8 mouse cellular contexts compared by ENCODE assay signal in the genomic region with DNA sequence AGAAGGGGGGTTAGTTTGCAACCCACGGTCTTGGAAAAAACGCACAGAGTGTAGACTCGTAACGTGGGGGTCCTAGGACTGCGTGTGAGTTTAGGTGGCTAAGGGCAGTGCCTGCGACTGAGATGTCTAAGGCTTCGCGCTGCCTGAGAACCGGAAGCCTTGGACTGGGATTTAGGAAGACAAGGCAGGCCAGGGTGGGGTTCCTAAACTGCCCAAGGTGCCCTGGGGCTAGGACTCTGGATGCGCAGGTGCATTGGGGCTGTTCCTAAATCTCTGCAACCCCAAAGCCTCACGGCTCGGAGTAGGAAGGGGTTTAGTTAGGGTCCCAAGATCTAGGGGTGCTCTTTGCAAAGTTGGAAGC. TPM values are rescaled to one million over a fixed set of nuclear protein-coding genes. Genes with fewer than 3 reads are reported as not detected.
DNase-seq lines count a peak whose midpoint lies in the region; ATAC-seq lines count a peak whose summit lies in the region.

No protein-coding gene starts in this region.

- peak overlapping the region; percentile 94 for H3K9ac ChIP-seq in kidney, embryonic 15.5 days
- peak overlapping the region; percentile 83 for H3K9ac ChIP-seq in forebrain, embryonic 15.5 days (replicated peaks)
- H3K9ac ChIP-seq in liver, embryonic 15.5 days = peak overlapping the region; percentile 89

- peaks cover 54% of the 10 kb centered on the region for H3K4me1 ChIP-seq in kidney, embryonic 15.5 days
- peaks cover 28% of the 10 kb centered on the region for H3K4me1 ChIP-seq in forebrain, embryonic 15.5 days
- peaks cover 59% of the 10 kb centered on the region for H3K4me1 ChIP-seq in liver, embryonic 15.5 days (replicated peaks)

- ATAC-seq in kidney, embryonic 15.5 days (replicated peaks; ENCODE audit: low FRiP score) = no peak
- peak; percentile 19; the same call in 1 of the 2 replicates for ATAC-seq in forebrain, embryonic 15.5 days (replicated peaks)
- ATAC-seq in liver, embryonic 15.5 days (ENCODE audit: insufficient read depth) = no peak
- no peak for ATAC-seq in megakaryocyte progenitor cell, adult 5-6 weeks (replicated peaks; ENCODE audit: poor library complexity)

- peak overlapping the region; percentile 96 for H3K4me2 ChIP-seq in kidney, embryonic 15.5 days
- peak overlapping the region; percentile 88 for H3K4me2 ChIP-seq in forebrain, embryonic 15.5 days (replicated peaks)
- peak overlapping the region; percentile 89 for H3K4me2 ChIP-seq in liver, embryonic 15.5 days

- H3K9me3 ChIP-seq in kidney, embryonic 15.5 days (replicated peaks) = no peaks in the 10 kb centered on the region
- H3K9me3 ChIP-seq in forebrain, embryonic 15.5 days = no peaks in the 10 kb centered on the region
- no peaks in the 10 kb centered on the region for H3K9me3 ChIP-seq in liver, embryonic 15.5 days (replicated peaks)

- WGBS in kidney, embryonic 15.5 days = under 1% methylated on average over 12 of the region's 12 CpGs
- WGBS in forebrain, embryonic 15.5 days = under 1% methylated on average over 12 of the region's 12 CpGs
- 6% methylated on average over 12 of the region's 12 CpGs for WGBS in liver, embryonic 15.5 days (ENCODE audit: insufficient replicate concordance)

- no peak for DNase-seq in kidney, adult 11 months
- peak; percentile 36 for DNase-seq in NIH3T3 (ENCODE audit: low read depth)
- peak; percentile 38 for DNase-seq in thymus, postnatal 4 days
- DNase-seq in urinary bladder, adult 18-20 months (ENCODE audit: low spot score in 2 of 2) = no peak

- H3K27ac ChIP-seq in kidney, embryonic 15.5 days = peak overlapping the region; percentile 89
- no peak overlapping the region for H3K27ac ChIP-seq in forebrain, embryonic 15.5 days (replicated peaks)
- 0 out of 2 replicates have a peak overlapping the region, but pooled peaks have one; percentile 82 for H3K27ac ChIP-seq in liver, embryonic 15.5 days (replicated peaks)

- H3K27me3 ChIP-seq in kidney, embryonic 15.5 days = peaks cover 6% of the 10 kb centered on the region; the same call in 1 of the 2 replicates
- peaks cover 8% of the 10 kb centered on the region; the same call in 1 of the 2 replicates for H3K27me3 ChIP-seq in forebrain, embryonic 15.5 days
- peaks cover 19% of the 10 kb centered on the region for H3K27me3 ChIP-seq in liver, embryonic 15.5 days

- H3K4me3 ChIP-seq in kidney, embryonic 15.5 days (replicated peaks) = peak overlapping the region; percentile 95
- peak overlapping the region; percentile 88 for H3K4me3 ChIP-seq in forebrain, embryonic 15.5 days
- H3K4me3 ChIP-seq in liver, embryonic 15.5 days (replicated peaks) = peak overlapping the region; percentile 88

- H3K36me3 ChIP-seq in kidney, embryonic 15.5 days = no peaks in the 10 kb centered on the region
- H3K36me3 ChIP-seq in forebrain, embryonic 15.5 days = no peaks in the 10 kb centered on the region
- H3K36me3 ChIP-seq in liver, embryonic 15.5 days (replicated peaks) = 0 out of 2 replicates have a peak, but pooled peaks cover 4% of the 10 kb centered on the region

RNA-seq across cellular contexts. Expression of a gene that starts 0.7 kb away (rescaled TPM):
- 12.1 and 12.8 TPM in 2 replicates for polyA plus RNA-seq in kidney, embryonic 15.5 days (2015; fragmentation: Nextera tagmentation; extraction: Ambion mirVana)
- polyA plus RNA-seq in forebrain, embryonic 15.5 days (2015; fragmentation: Nextera tagmentation; extraction: Ambion mirVana) = 8.6 and 12.3 TPM in 2 replicates
- 0.63 TPM in 1 of 2 replicates, not detected in the other for polyA plus RNA-seq in liver, embryonic 15.5 days (2015; fragmentation: Nextera tagmentation; extraction: Ambion mirVana)
- total RNA-seq in megakaryocyte progenitor cell, adult 5-6 weeks (2015) = 3.7 TPM in 1 of 2 replicates, not detected in the other
- not detected in 2 replicates for total RNA-seq in megakaryocyte progenitor cell, adult 5-6 weeks (2017)

RNA-seq across cellular contexts. Expression of a gene that starts 28.1 kb away (rescaled TPM):
- polyA plus RNA-seq in kidney, embryonic 15.5 days (2015; fragmentation: Nextera tagmentation; extraction: Ambion mirVana) = 5.1 and 5.7 TPM in 2 replicates
- polyA plus RNA-seq in forebrain, embryonic 15.5 days (2015; fragmentation: Nextera tagmentation; extraction: Ambion mirVana) = 1.6 and 1.8 TPM in 2 replicates
- polyA plus RNA-seq in liver, embryonic 15.5 days (2015; fragmentation: Nextera tagmentation; extraction: Ambion mirVana) = 13.0 and 14.0 TPM in 2 replicates
- total RNA-seq in megakaryocyte progenitor cell, adult 5-6 weeks (2015) = 19.6 and 22.4 TPM in 2 replicates
- total RNA-seq in megakaryocyte progenitor cell, adult 5-6 weeks (2017) = 15.6 and 16.3 TPM in 2 replicates

RNA-seq across cellular contexts. Expression of a gene that starts 28.7 kb away (rescaled TPM):
- polyA plus RNA-seq in kidney, embryonic 15.5 days (2015; fragmentation: Nextera tagmentation; extraction: Ambion mirVana) = 284 and 313 TPM in 2 replicates
- 267 and 269 TPM in 2 replicates for polyA plus RNA-seq in forebrain, embryonic 15.5 days (2015; fragmentation: Nextera tagmentation; extraction: Ambion mirVana)
- polyA plus RNA-seq in liver, embryonic 15.5 days (2015; fragmentation: Nextera tagmentation; extraction: Ambion mirVana) = 187 and 195 TPM in 2 replicates
- 102 and 116 TPM in 2 replicates for total RNA-seq in megakaryocyte progenitor cell, adult 5-6 weeks (2015)
- total RNA-seq in megakaryocyte progenitor cell, adult 5-6 weeks (2017) = 51.7 and 56.5 TPM in 2 replicates

RNA-seq across cellular contexts. Expression of a gene that starts 29.0 kb away (rescaled TPM):
- polyA plus RNA-seq in kidney, embryonic 15.5 days (2015; fragmentation: Nextera tagmentation; extraction: Ambion mirVana) = 47.3 and 48.1 TPM in 2 replicates
- polyA plus RNA-seq in forebrain, embryonic 15.5 days (2015; fragmentation: Nextera tagmentation; extraction: Ambion mirVana) = 30.1 and 31.5 TPM in 2 replicates
- polyA plus RNA-seq in liver, embryonic 15.5 days (2015; fragmentation: Nextera tagmentation; extraction: Ambion mirVana) = 17.4 and 18.2 TPM in 2 replicates
- 15.5 and 18.0 TPM in 2 replicates for total RNA-seq in megakaryocyte progenitor cell, adult 5-6 weeks (2015)
- total RNA-seq in megakaryocyte progenitor cell, adult 5-6 weeks (2017) = 18.4 and 20.0 TPM in 2 replicates

Comparison
In these comparisons a context has a peak if more than half of its experiments do, and no peak if none do; other contexts are left out.
1. DNase-seq: peak in NIH3T3 (single experiment) and thymus, postnatal 4 days (single experiment); none in kidney, adult 11 months (single experiment) and urinary bladder, adult 18-20 months (0 of 2).
2. Peak in every context shown above with its lines, with median percentiles within 50 percentile points of each other: H3K4me2 ChIP-seq, H3K4me3 ChIP-seq and H3K9ac ChIP-seq.